Mouse (Mus musculus) olfactory bulb, adult 2 months (tissue): ENCODE measurements around the gene Lrp11.

ENCODE experiments used
- CTCF ChIP-seq: fragments of 200-500 bp; IDR thresholded peaks from 2 replicates; pipeline ENCODE4 v1.5.1; 2012; ENCODE audit warnings: low read depth, mild to moderate bottlenecking, low read length, moderate library complexity; ENCODE audit not compliant: insufficient read depth
- POLR2A ChIP-seq: fragments of 200-500 bp; IDR thresholded peaks from 2 replicates; pipeline ENCODE4 v1.6.1; 2012; ENCODE audit warnings: mild to moderate bottlenecking, low read depth, low read length, moderate library complexity; ENCODE audit not compliant: insufficient read depth

DNA sequence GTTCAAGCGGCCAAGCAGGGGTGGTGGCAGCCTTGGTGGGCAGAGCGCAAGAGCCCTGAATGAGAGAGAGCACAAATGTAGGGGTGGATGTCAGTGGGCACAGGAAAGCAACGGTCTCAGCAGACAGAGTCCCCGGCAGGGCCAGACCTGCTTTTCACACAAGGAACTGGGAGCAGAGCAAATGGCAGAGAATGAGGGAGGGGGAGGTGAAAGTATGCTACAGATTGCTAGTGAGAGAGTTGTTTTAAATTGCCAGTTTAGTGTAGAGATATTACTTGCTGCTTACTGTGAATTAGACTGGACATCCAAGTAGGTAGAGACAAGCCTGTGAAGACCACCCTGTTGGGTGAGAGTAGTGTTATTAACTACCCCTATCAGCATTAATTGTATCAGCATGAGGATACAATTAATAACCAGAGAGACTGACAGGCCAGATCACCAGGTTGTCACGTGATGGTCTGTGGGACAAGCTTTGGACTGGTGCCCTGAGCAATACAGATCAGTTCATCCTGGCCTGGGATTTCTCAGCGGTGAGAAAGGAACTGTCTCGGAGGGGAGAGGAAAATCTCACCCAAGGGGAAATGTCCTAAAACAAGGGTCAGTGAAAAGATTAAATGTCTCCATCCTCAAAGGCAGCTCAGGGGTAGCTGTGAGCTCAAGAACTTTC, 6.6 kb upstream of the Lrp11 start:
- TF ChIP-seq POLR2A (no peak), CTCF (no peak)
